Mouse (Mus musculus) lung, adult 2 months (tissue): ENCODE data around the gene Acad10. TPM values are rescaled to one million over a fixed set of nuclear protein-coding genes. Genes with fewer than 3 reads are reported as not detected.
A peak's percentile ranks its signal among the peaks of the same experiment; 100 is the strongest.
"Not testable (repeated sequence)": the region's sequence is repeated elsewhere in the genome, so short reads cannot be mapped to it uniquely, and the experiment has no call there.

Source experiments
- DNase-seq: peaks from one replicate; pipeline ENCODE4 v3.0.0; 2022
- H3K4me1 ChIP-seq: fragments of 200-500 bp; 2 replicates; pipeline ENCODE4 v1.6.1; 2011; ENCODE audit warnings: low read length; ENCODE audit not compliant: control insufficient read depth, insufficient read depth
- H3K4me3 ChIP-seq: fragments of 200-500 bp; replicated peaks from 2 replicates; pipeline ENCODE3; 2011; ENCODE audit warnings: low read depth, mild to moderate bottlenecking, control low read depth, low read length; ENCODE audit errors: extremely low read depth
- CTCF ChIP-seq: fragments of 200-500 bp; IDR thresholded peaks from 2 replicates; pipeline ENCODE4 v1.5.1; 2011; ENCODE audit warnings: mild to moderate bottlenecking, low read length, control low read depth; ENCODE audit not compliant: insufficient read depth
- POLR2A ChIP-seq: fragments of 200-500 bp; IDR thresholded peaks from 2 replicates; pipeline ENCODE4 v1.6.1; 2011; ENCODE audit warnings: low read depth, mild to moderate bottlenecking, control low read depth, low read length, borderline replicate concordance; ENCODE audit errors: extremely low read depth
- WGBS: fragments of 180-500 bp; shearing (Covaris S2); methylation state at CpG from one replicate; pipeline ENCODE4 v1.1.7; 2018; 5-methylcytosine and 5-hydroxymethylcytosine counted together
- polyA plus RNA-seq: library from polyadenylated mRNA; depleted of rRNA; stranded (reverse); fragments of >200 nt; gene quantifications from 2 replicates; pipeline ENCODE4 v1.2.3, GENCODE M21; 2012

The Acad10 gene
- polyA plus RNA-seq, 1 experiment, result 7.0 TPM

- no peak for DNase-seq
- H3K4me3 ChIP-seq, result no peak overlapping the region
- WGBS, result 85% methylated on average over 8 of the region's 8 CpGs
- no peak for TF ChIP-seq CTCF
- TF ChIP-seq POLR2A, result no peak
- peaks cover 10% of the 10 kb centered on the region for H3K4me1 ChIP-seq
Observed at GRCm38 (mm10) chr5:121663456-121663855, 3.1 kb upstream of the Acad10 start.

GRCm38 (mm10) chr5:121661494-121661893 is 1.2 kb upstream of the Acad10 start:
- Histone ChIP-seq H3K4me1 (peaks cover 10% of the 10 kb centered on the region), H3K4me3 (peak overlapping the region; percentile 97)
- TF ChIP-seq CTCF (no peak), POLR2A (no peak)
- no peak for DNase-seq
- WGBS, result 80% methylated on average over 5 of the region's 5 CpGs

GRCm38 (mm10) chr5:121660897-121661254 is 562 bp upstream of the Acad10 start:
- no peak for DNase-seq
- H3K4me1 ChIP-seq, result peaks cover 10% of the 10 kb centered on the region
- 1% methylated on average over 26 of the region's 26 CpGs for WGBS
- TF ChIP-seq CTCF, result no peak
- no peak for TF ChIP-seq POLR2A
- H3K4me3 ChIP-seq, result peak overlapping the region; percentile 97

GRCm38 (mm10) chr5:121657656-121658055 is 2.7 kb downstream of the Acad10 start:
- 90% methylated on average over 6 of the region's 6 CpGs for WGBS
- peaks cover 10% of the 10 kb centered on the region for H3K4me1 ChIP-seq
- DNase-seq, H3K4me3 ChIP-seq: not testable (repeated sequence)

GRCm38 (mm10) chr5:121656866-121657265 is 3.4 kb downstream of the Acad10 start:
- peaks cover 10% of the 10 kb centered on the region for H3K4me1 ChIP-seq
- 40% methylated on average over 6 of the region's 6 CpGs for WGBS
- H3K4me3 ChIP-seq, result not testable (repeated sequence)
- peak; percentile 13 for DNase-seq

- H3K4me1 ChIP-seq, result peaks cover under 1% of the 10 kb centered on the region; the same call in 1 of the 2 replicates
- no peak for TF ChIP-seq CTCF
- no peak for TF ChIP-seq POLR2A
- H3K4me3 ChIP-seq, result no peak overlapping the region
- WGBS, result 80% methylated on average over 4 of the region's 4 CpGs
- DNase-seq, result no peak
Observed at GRCm38 (mm10) chr5:121654526-121654925, 5.8 kb downstream of the Acad10 start.

GRCm38 (mm10) chr5:121649134-121649533 is 11.2 kb downstream of the Acad10 start:
- DNase-seq, result no peak
- no peaks in the 10 kb centered on the region for H3K4me1 ChIP-seq
- H3K4me3 ChIP-seq, result no peak overlapping the region
- 70% methylated on average over 7 of the region's 7 CpGs for WGBS
- TF ChIP-seq POLR2A (no peak), CTCF (no peak)

- H3K4me3 ChIP-seq, result no peak overlapping the region
- 90% methylated on average over 9 of the region's 9 CpGs for WGBS
- no peaks in the 10 kb centered on the region for H3K4me1 ChIP-seq
- TF ChIP-seq CTCF (no peak), POLR2A (no peak)
- no peak for DNase-seq
Observed at GRCm38 (mm10) chr5:121639601-121640000, 20.7 kb downstream of the Acad10 start.

GRCm38 (mm10) chr5:121637296-121637695 is 23.0 kb downstream of the Acad10 start:
- no peaks in the 10 kb centered on the region for H3K4me1 ChIP-seq
- no peak for DNase-seq
- H3K4me3 ChIP-seq, result no peak overlapping the region
- WGBS, result 73% methylated on average over 6 of the region's 6 CpGs
- TF ChIP-seq CTCF (no peak), POLR2A (no peak)

- DNase-seq, result no peak
- no peak for TF ChIP-seq CTCF
- no peak for TF ChIP-seq POLR2A
Observed at GRCm38 (mm10) chr5:121634668-121635067, 25.6 kb downstream of the Acad10 start.

GRCm38 (mm10) chr5:121632804-121633203 is 27.5 kb downstream of the Acad10 start:
- TF ChIP-seq CTCF (no peak), POLR2A (no peak)
- H3K4me3 ChIP-seq, result no peak overlapping the region
- no peaks in the 10 kb centered on the region for H3K4me1 ChIP-seq
- WGBS, result 60% methylated on average over 3 of the region's 3 CpGs
- no peak for DNase-seq

More at GRCm38 (mm10) chr5:121634668-121635067, 25.6 kb downstream of the Acad10 start:
- Histone ChIP-seq H3K4me3 (no peak overlapping the region), H3K4me1 (no peaks in the 10 kb centered on the region)
- 89% methylated on average over 5 of the region's 5 CpGs for WGBS

- 70% methylated on average over 9 of the region's 9 CpGs for WGBS
- not testable (repeated sequence) for H3K4me3 ChIP-seq, DNase-seq
Observed at GRCm38 (mm10) chr5:121631106-121631647, 29.1 kb downstream of the Acad10 start.

More at GRCm38 (mm10) chr5:121631106-121631647, 29.1 kb downstream of the Acad10 start:
- not testable (repeated sequence) for H3K4me1 ChIP-seq
